Mouse (Mus musculus) lung, embryonic 14.5 days (tissue): ENCODE data around the gene Cobl. TPM values are rescaled to one million over a fixed set of nuclear protein-coding genes. Genes with fewer than 3 reads are reported as not detected.

Experiments
- ATAC-seq: fragments of 200-750 bp; cut with Nextera tagmentation; 2 replicates; pipeline ENCODE4 v1.8.0; 2017; ENCODE audit warnings: mild to moderate bottlenecking, moderate TSS enrichment, moderate library complexity; ENCODE audit not compliant: insufficient read depth
- DNase-seq: peaks from one replicate; pipeline ENCODE4 v3.0.0-alpha.2; 2015
- H3K27ac ChIP-seq: fragments of 300-500 bp; sonication (generic); 2 replicates; pipeline ENCODE4 v1.5.1; 2014; ENCODE audit warnings: low read depth, mild to moderate bottlenecking, moderate library complexity
- H3K27me3 ChIP-seq: fragments of 300-500 bp; sonication (generic); 2 replicates; pipeline ENCODE4 v1.6.1; 2014; ENCODE audit warnings: low read length, control low read depth; ENCODE audit not compliant: insufficient read depth
- H3K36me3 ChIP-seq: fragments of 300-500 bp; sonication (generic); 2 replicates; pipeline ENCODE4 v1.6.1; 2014; ENCODE audit warnings: control low read depth; ENCODE audit not compliant: insufficient read depth
- H3K4me1 ChIP-seq: fragments of 300-500 bp; sonication (generic); 2 replicates; pipeline ENCODE4 v1.6.1; 2014; ENCODE audit warnings: antibody characterized with exemption, control low read depth; ENCODE audit not compliant: insufficient read depth
- H3K4me2 ChIP-seq: fragments of 300-500 bp; sonication (generic); 2 replicates; pipeline ENCODE4 v1.6.1; 2014; ENCODE audit warnings: mild to moderate bottlenecking
- H3K4me3 ChIP-seq: fragments of 300-500 bp; sonication (generic); 2 replicates; pipeline ENCODE4 v1.5.1; 2014; ENCODE audit warnings: low read depth, low read length
- H3K9ac ChIP-seq: fragments of 300-500 bp; sonication (generic); 2 replicates; pipeline ENCODE4 v1.6.1; 2014
- H3K9me3 ChIP-seq: fragments of 300-500 bp; sonication (generic); 2 replicates; pipeline ENCODE4 v1.6.1; 2016; ENCODE audit warnings: low read depth, low read length, control low read depth
- CTCF ChIP-seq: IDR thresholded peaks from 2 replicates; pipeline ENCODE4 v1.5.1; 2016; ENCODE audit warnings: antibody characterized with exemption, low read depth
- WGBS: fragments of 180-500 bp; shearing (Covaris S2); extraction: QIAGEN DNeasy Blood & Tissue Kit; methylation state at CpG from one replicate; pipeline ENCODE4 v1.1.7; 2014; 5-methylcytosine and 5-hydroxymethylcytosine counted together
- polyA plus RNA-seq: library from polyadenylated mRNA; unstranded; fragments of >200 nt; fragmentation: Nextera tagmentation; extraction: Ambion mirVana; gene quantifications from 2 replicates; pipeline ENCODE4 v1.2.1, GENCODE M21; 2014

The Cobl gene
- polyA plus RNA-seq, 1 experiment from 2014 or later: 10.8 TPM

GRCm38 (mm10) chr11:12394151-12394550 is 70.6 kb downstream of the Cobl start:
- peak; percentile 15 for DNase-seq
- H3K4me2 ChIP-seq: no peak overlapping the region
- H3K36me3 ChIP-seq: no peaks in the 10 kb centered on the region
- no peak for TF ChIP-seq CTCF
- no peak overlapping the region for H3K4me3 ChIP-seq
- H3K27me3 ChIP-seq: no peaks in the 10 kb centered on the region
- no peak for ATAC-seq
- 65% methylated on average over 3 of the region's 3 CpGs for WGBS
- H3K9ac ChIP-seq: no peak overlapping the region
- H3K4me1 ChIP-seq: no peaks in the 10 kb centered on the region
- H3K9me3 ChIP-seq: no peaks in the 10 kb centered on the region
- H3K27ac ChIP-seq: no peak overlapping the region

- ATAC-seq: peak; percentile 80
- 0 out of 2 replicates have a peak overlapping the region, but pooled peaks have one; percentile 2 for H3K27ac ChIP-seq
- no peak overlapping the region for H3K9ac ChIP-seq
These were observed 79.9 kb downstream of the Cobl start for GRCm38 (mm10) chr11:12384826-12385225.

GRCm38 (mm10) chr11:12382991-12383390 is 81.8 kb downstream of the Cobl start:
- TF ChIP-seq CTCF: no peak
- no peak overlapping the region for H3K4me2 ChIP-seq
- no peak for ATAC-seq
- no peak overlapping the region for H3K9ac ChIP-seq
- H3K9me3 ChIP-seq: no peaks in the 10 kb centered on the region
- 47% methylated on average over 4 of the region's 4 CpGs for whole genome bisulfite sequencing
- peak; percentile 44 for DNase-seq
- no peaks in the 10 kb centered on the region for H3K27me3 ChIP-seq
- H3K4me3 ChIP-seq: no peak overlapping the region
- no peak overlapping the region for H3K27ac ChIP-seq
- no peaks in the 10 kb centered on the region for H3K36me3 ChIP-seq
- peaks cover 11% of the 10 kb centered on the region; the same call in 1 of the 2 replicates for H3K4me1 ChIP-seq

More at GRCm38 (mm10) chr11:12384826-12385225, 79.9 kb downstream of the Cobl start:
- Histone ChIP-seq H3K27me3 (no peaks in the 10 kb centered on the region), H3K9me3 (no peaks in the 10 kb centered on the region), H3K4me1 (peaks cover 11% of the 10 kb centered on the region; the same call in 1 of the 2 replicates), H3K4me3 (no peak overlapping the region), H3K4me2 (no peak overlapping the region), H3K36me3 (no peaks in the 10 kb centered on the region)
- 41% methylated on average over 2 of the region's 2 CpGs for WGBS
- peak; percentile 86 for DNase-seq
- no peak for TF ChIP-seq CTCF

- H3K4me3 ChIP-seq: no peak overlapping the region
- ATAC-seq: no peak
- H3K9ac ChIP-seq: no peak overlapping the region
- no peaks in the 10 kb centered on the region for H3K9me3 ChIP-seq
- TF ChIP-seq CTCF: no peak
- no peaks in the 10 kb centered on the region for H3K27me3 ChIP-seq
- peaks cover 11% of the 10 kb centered on the region; the same call in 1 of the 2 replicates for H3K4me1 ChIP-seq
- no peak overlapping the region for H3K27ac ChIP-seq
- no peaks in the 10 kb centered on the region for H3K36me3 ChIP-seq
- no peak for DNase-seq
- H3K4me2 ChIP-seq: no peak overlapping the region
- 65% methylated on average over 3 of the region's 3 CpGs for WGBS
These were observed 83.7 kb downstream of the Cobl start for GRCm38 (mm10) chr11:12381096-12381495.

GRCm38 (mm10) chr11:12376628-12377027 is 88.1 kb downstream of the Cobl start:
- H3K27ac ChIP-seq: no peak overlapping the region
- ATAC-seq (no peak), DNase-seq (no peak)
- no peak overlapping the region for H3K4me3 ChIP-seq
- no peaks in the 10 kb centered on the region for H3K27me3 ChIP-seq
- H3K4me2 ChIP-seq: no peak overlapping the region
- no peaks in the 10 kb centered on the region for H3K36me3 ChIP-seq
- 69% methylated on average over 3 of the region's 3 CpGs for WGBS
- no peak overlapping the region for H3K9ac ChIP-seq
- TF ChIP-seq CTCF: no peak
- H3K4me1 ChIP-seq: no peaks in the 10 kb centered on the region
- H3K9me3 ChIP-seq: no peaks in the 10 kb centered on the region

GRCm38 (mm10) chr11:12373106-12374098 is 91.4 kb downstream of the Cobl start:
- WGBS: 27% methylated on average over 12 of the region's 12 CpGs
- no peaks in the 10 kb centered on the region for H3K4me1 ChIP-seq
- H3K9ac ChIP-seq: no peak overlapping the region
- no peaks in the 10 kb centered on the region for H3K27me3 ChIP-seq
- peak; percentile 95 for DNase-seq
- no peak overlapping the region for H3K27ac ChIP-seq
- no peaks in the 10 kb centered on the region for H3K36me3 ChIP-seq
- peak; percentile 95 for ATAC-seq
- H3K4me3 ChIP-seq: no peak overlapping the region
- no peak overlapping the region for H3K4me2 ChIP-seq
- TF ChIP-seq CTCF: peak; percentile 94
- H3K9me3 ChIP-seq: no peaks in the 10 kb centered on the region

- no peak for TF ChIP-seq CTCF
- ATAC-seq (no peak), DNase-seq (no peak)
- Histone ChIP-seq H3K27me3 (no peaks in the 10 kb centered on the region), H3K36me3 (no peaks in the 10 kb centered on the region), H3K9me3 (no peaks in the 10 kb centered on the region), H3K4me3 (no peak overlapping the region), H3K4me1 (no peaks in the 10 kb centered on the region), H3K27ac (no peak overlapping the region), H3K4me2 (no peak overlapping the region), H3K9ac (no peak overlapping the region)
These were observed 93.8 kb downstream of the Cobl start for GRCm38 (mm10) chr11:12370957-12371356.
